21 mouse cellular contexts compared by ENCODE assay signal in the genomic region with DNA sequence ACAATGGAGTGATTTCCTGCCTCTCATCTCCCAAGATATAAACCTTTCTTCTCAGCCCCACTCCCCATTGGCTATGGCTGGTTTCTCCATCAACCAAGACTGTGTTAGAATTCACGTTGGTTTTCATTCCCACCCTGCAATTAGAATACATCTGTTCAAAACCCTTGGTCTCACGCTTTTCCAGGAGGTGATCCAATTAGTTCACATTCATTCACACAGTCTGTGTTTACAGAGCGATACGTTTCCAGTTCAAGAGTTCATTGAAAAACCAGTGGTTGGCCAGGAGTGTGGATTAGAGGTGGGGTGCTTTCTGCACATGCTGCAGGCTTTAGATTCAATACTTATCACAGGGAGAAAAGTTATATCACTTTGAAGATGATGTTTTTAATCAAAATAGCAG.
A peak's percentile ranks its signal among the peaks of the same experiment; 100 is the strongest.
DNase-seq lines count a peak whose midpoint lies in the region; ATAC-seq lines count a peak whose summit lies in the region.
"Had no signal": no experiment of that assay in that cellular context is flagged by ENCODE, and none has a peak within 500 bp of the region (broad histone marks: within the 10 kb centered on the region; RNA-seq: fewer than 3 reads in every experiment).

No protein-coding gene starts in this region.

- H3K27me3 ChIP-seq in forebrain, embryonic 11.5 days (ENCODE audit: control insufficient read depth, insufficient read depth, low read length), result peaks cover 13% of the 10 kb centered on the region; the same call in 1 of the 2 replicates
- peaks cover 79% of the 10 kb centered on the region for H3K27me3 ChIP-seq in forebrain, embryonic 10.5 days (ENCODE audit: poor library complexity, severe bottlenecking)
- H3K27me3 ChIP-seq in forebrain, embryonic 12.5 days, result peaks cover 28% of the 10 kb centered on the region
- H3K27me3 ChIP-seq in forebrain, embryonic 14.5 days (replicated peaks; ENCODE audit: control insufficient read depth, insufficient read depth, low read length), result peaks cover 3% of the 10 kb centered on the region
- H3K27me3 ChIP-seq: embryonic facial prominence, embryonic 13.5 days; heart, embryonic 13.5 days; hindbrain, embryonic 15.5 days had no signal

- no peaks in the 10 kb centered on the region for H3K36me3 ChIP-seq in forebrain, embryonic 11.5 days (ENCODE audit: control insufficient read depth, insufficient read depth, low read length)
- no peaks in the 10 kb centered on the region for H3K36me3 ChIP-seq in forebrain, embryonic 10.5 days (replicated peaks)
- no peaks in the 10 kb centered on the region for H3K36me3 ChIP-seq in forebrain, embryonic 12.5 days (replicated peaks)
- H3K36me3 ChIP-seq in forebrain, embryonic 14.5 days (ENCODE audit: control insufficient read depth, insufficient read depth, low read length), result no peaks in the 10 kb centered on the region
- H3K36me3 ChIP-seq: embryonic facial prominence, embryonic 13.5 days; G1E; heart, embryonic 13.5 days; hindbrain, embryonic 15.5 days had no signal

- no peaks in the 10 kb centered on the region for H3K4me1 ChIP-seq in forebrain, embryonic 11.5 days (replicated peaks; ENCODE audit: control insufficient read depth, insufficient read depth, low read length)
- H3K4me1 ChIP-seq in forebrain, embryonic 10.5 days, result peaks cover 13% of the 10 kb centered on the region
- peaks cover 3% of the 10 kb centered on the region for H3K4me1 ChIP-seq in forebrain, embryonic 12.5 days
- peaks cover 7% of the 10 kb centered on the region for H3K4me1 ChIP-seq in forebrain, embryonic 14.5 days (ENCODE audit: control insufficient read depth, insufficient read depth, low read length)
- H3K4me1 ChIP-seq: embryonic facial prominence, embryonic 13.5 days; heart, embryonic 13.5 days; hindbrain, embryonic 15.5 days had no signal

- peak; percentile 80 for ATAC-seq in forebrain, embryonic 11.5 days (replicated peaks; ENCODE audit: low FRiP score)
- ATAC-seq in forebrain, embryonic 12.5 days (ENCODE audit: low FRiP score), result peak; percentile 52; the same call in 1 of the 2 replicates
- ATAC-seq in forebrain, embryonic 14.5 days, result peak; percentile 70; the same call in 1 of the 2 replicates
- no peak for ATAC-seq in frontal cortex, adult (ENCODE audit: low TSS enrichment)
- ATAC-seq: inflammation-experienced regulatory T-cells, adult 6 months; intestine, postnatal 0 days had no signal

- 11% methylated on average over 4 of the region's 4 CpGs for WGBS in forebrain, embryonic 11.5 days
- 40% methylated on average over 4 of the region's 4 CpGs for WGBS in forebrain, embryonic 10.5 days
- WGBS in forebrain, embryonic 12.5 days, result 16% methylated on average over 4 of the region's 4 CpGs
- 3% methylated on average over 4 of the region's 4 CpGs for WGBS in forebrain, embryonic 14.5 days

- H3K4me3 ChIP-seq in forebrain, embryonic 11.5 days (ENCODE audit: low read depth, low read length), result no peak overlapping the region
- H3K4me3 ChIP-seq in forebrain, embryonic 10.5 days, result no peak overlapping the region
- H3K4me3 ChIP-seq in forebrain, embryonic 12.5 days (replicated peaks), result no peak overlapping the region
- no peak overlapping the region for H3K4me3 ChIP-seq in forebrain, embryonic 14.5 days (ENCODE audit: low read depth, low read length)
- H3K4me3 ChIP-seq: embryonic facial prominence, embryonic 13.5 days; heart, embryonic 13.5 days; hindbrain, embryonic 15.5 days had no signal

- no peak for DNase-seq in forebrain, embryonic 11.5 days (ENCODE audit: low spot score)
- DNase-seq in forebrain, embryonic 10.5 days (ENCODE audit: extremely low spot score, low spot score), result no peak
- DNase-seq in forebrain, embryonic 14.5 days (ENCODE audit: low spot score), result peak; percentile 63
- DNase-seq in retina, embryonic 14.5 days (ENCODE audit: low spot score), result peak; percentile 32
- no peak for DNase-seq in testis, postnatal 14 days (ENCODE audit: low spot score)
- DNase-seq: adrenal gland, adult 8-10 months; cerebellum, adult 11-12 months; cerebellum, adult 9-10 months; cerebellum, postnatal 25 days; gastrocnemius, postnatal 36 days; heart, adult 11 months; heart, postnatal 36 days; kidney, adult 8-10 months had no signal

- no peak overlapping the region for H3K9ac ChIP-seq in forebrain, embryonic 11.5 days (ENCODE audit: low read length)
- H3K9ac ChIP-seq in forebrain, embryonic 12.5 days, result no peak overlapping the region
- H3K9ac ChIP-seq in forebrain, embryonic 14.5 days (ENCODE audit: low read length), result no peak overlapping the region
- H3K9ac ChIP-seq: embryonic facial prominence, embryonic 13.5 days; heart, embryonic 13.5 days; hindbrain, embryonic 15.5 days had no signal

- no peaks in the 10 kb centered on the region for H3K9me3 ChIP-seq in forebrain, embryonic 11.5 days (ENCODE audit: control insufficient read depth, low read length)
- no peaks in the 10 kb centered on the region for H3K9me3 ChIP-seq in forebrain, embryonic 10.5 days
- H3K9me3 ChIP-seq in forebrain, embryonic 12.5 days, result no peaks in the 10 kb centered on the region
- no peaks in the 10 kb centered on the region for H3K9me3 ChIP-seq in forebrain, embryonic 14.5 days (replicated peaks; ENCODE audit: control insufficient read depth, low read length)
- H3K9me3 ChIP-seq: embryonic facial prominence, embryonic 13.5 days; G1E; heart, embryonic 13.5 days; hindbrain, embryonic 15.5 days had no signal

- H3K4me2 ChIP-seq in forebrain, embryonic 11.5 days (ENCODE audit: low read depth, low read length, severe bottlenecking), result no peak overlapping the region
- no peak overlapping the region for H3K4me2 ChIP-seq in forebrain, embryonic 12.5 days
- H3K4me2 ChIP-seq in forebrain, embryonic 14.5 days (ENCODE audit: low read length), result no peak overlapping the region
- H3K4me2 ChIP-seq: embryonic facial prominence, embryonic 13.5 days; heart, embryonic 13.5 days; hindbrain, embryonic 15.5 days had no signal

- H3K27ac ChIP-seq in forebrain, embryonic 11.5 days (ENCODE audit: low read depth, low read length), result no peak overlapping the region
- H3K27ac ChIP-seq in forebrain, embryonic 10.5 days, result no peak overlapping the region
- no peak overlapping the region for H3K27ac ChIP-seq in forebrain, embryonic 12.5 days
- no peak overlapping the region for H3K27ac ChIP-seq in forebrain, embryonic 14.5 days (ENCODE audit: low read depth, low read length)
- H3K27ac ChIP-seq: embryonic facial prominence, embryonic 13.5 days; heart, embryonic 13.5 days; hindbrain, embryonic 15.5 days had no signal

Comparison
In these comparisons a context has a peak if more than half of its experiments do, and no peak if none do; other contexts are left out.
1. DNase-seq: peak in forebrain, embryonic 14.5 days (single experiment) and retina, embryonic 14.5 days (single experiment); none in forebrain, embryonic 11.5 days (single experiment), forebrain, embryonic 10.5 days (single experiment) and testis, postnatal 14 days (single experiment).